Mouse (Mus musculus): ENCODE data around the gene Cap1.
"Not testable (repeated sequence)": the region's sequence is repeated elsewhere in the genome, so short reads cannot be mapped to it uniquely, and the experiment has no call there.

- TF ChIP-seq CTCF (conservative IDR thresholded peaks at IDR 0.05; ENCODE audit: low read length); POU5F1 (IDR thresholded peaks at IDR 0.05; ENCODE audit: borderline replicate concordance, low read length): not testable (repeated sequence)
Observed at GRCm38 (mm10) chr4:122820941-122821340, 64.9 kb downstream of the Cap1 start.

All from E14TG2a.4 (cell line).